Mouse (Mus musculus): ENCODE results near the gene Atp4a. TPM values are rescaled to one million over a fixed set of nuclear protein-coding genes. Genes with fewer than 3 reads are reported as not detected.

Atp4a gene
- total RNA-seq, 2 experiments from 2014 or later = 0.16 to 0.41 TPM

Other genes starting within 250 kb of the Atp4a start
- not detected for gene Prodh2, start 218.6 kb upstream of the Atp4a start, total RNA-seq (2021)
- 1 to 10 TPM in 1 of 2 experiments, under 1 TPM in 1; 0.98 to 2.4 TPM for gene Arhgap33, start 177.1 kb upstream of the Atp4a start, total RNA-seq (2021)
- gene Hspb6, start 160.0 kb upstream of the Atp4a start, total RNA-seq (2021) = 100 to 1,000 TPM; 455 to 476 TPM
- 1 to 10 TPM; 3.9 to 4.8 TPM for gene Proser3, start 159.9 kb upstream of the Atp4a start, total RNA-seq (2021)
- gene Lin37, start 152.4 kb upstream of the Atp4a start, total RNA-seq (2021) = 1 to 10 TPM; 8.4 to 9.1 TPM
- gene U2af1l4, start 148.9 kb upstream of the Atp4a start, total RNA-seq (2021) = 10 to 100 TPM; 49.6 to 50.1 TPM
- 1 to 10 TPM in 1 of 2 experiments, under 1 TPM in 1; 0.74 to 1.7 TPM for gene Gm49396, start 148.9 kb upstream of the Atp4a start, total RNA-seq (2021)
- 10 to 100 TPM; 83.4 to 92.7 TPM for gene Psenen, start 148.6 kb upstream of the Atp4a start, total RNA-seq (2021)
- under 1 TPM; 0.60 to 0.88 TPM for gene Igflr1, start 146.8 kb upstream of the Atp4a start, total RNA-seq (2021)
- gene Kmt2b, start 123.5 kb upstream of the Atp4a start, total RNA-seq (2021) = 10 to 100 TPM; 14.1 to 15.2 TPM
- gene Zbtb32, start 113.3 kb upstream of the Atp4a start, total RNA-seq (2021) = not detected
- under 1 TPM; 0.14 to 0.16 TPM for gene Upk1a, start 99.4 kb upstream of the Atp4a start, total RNA-seq (2021)
- gene Cox6b1, start 86.1 kb upstream of the Atp4a start, total RNA-seq (2021) = 1,000 to 10,000 TPM; 1,322 to 1,882 TPM
- gene Etv2, start 76.4 kb upstream of the Atp4a start, total RNA-seq (2021) = not detected
- 10 to 100 TPM; 35.4 to 37.3 TPM for gene Rbm42, start 61.9 kb upstream of the Atp4a start, total RNA-seq (2021)
- 1 to 10 TPM; 2.8 to 2.9 TPM for gene Haus5, start 47.2 kb upstream of the Atp4a start, total RNA-seq (2021)
- gene Pmis2, start 40.6 kb upstream of the Atp4a start, total RNA-seq (2021) = 1 to 10 TPM; 2.3 to 2.6 TPM
- gene 2200002J24Rik, start 13.3 kb upstream of the Atp4a start, total RNA-seq (2021) = not detected
- 100 to 1,000 TPM; 222 to 233 TPM for gene Tmem147, start 17.3 kb downstream of the Atp4a start, total RNA-seq (2021)
- gene Gapdhs, start 31.5 kb downstream of the Atp4a start, total RNA-seq (2021) = not detected
- gene Sbsn, start 39.3 kb downstream of the Atp4a start, total RNA-seq (2021) = 1 to 10 TPM; 3.7 to 4.1 TPM
- under 1 TPM in 1 of 2 experiments, not detected in 1; 0.57 TPM for gene Dmkn, start 51.5 kb downstream of the Atp4a start, total RNA-seq (2021)
- gene Krtdap, start 75.7 kb downstream of the Atp4a start, total RNA-seq (2021) = 1 to 10 TPM; 3.4 to 3.6 TPM
- under 1 TPM in 1 of 2 experiments, not detected in 1; 0.16 TPM for gene Ffar2, start 111.6 kb downstream of the Atp4a start, total RNA-seq (2021)
- not detected for gene Ffar3, start 144.0 kb downstream of the Atp4a start, total RNA-seq (2021)
- not detected for gene Ffar1, start 149.4 kb downstream of the Atp4a start, total RNA-seq (2021)
- gene Cd22, start 168.1 kb downstream of the Atp4a start, total RNA-seq (2021) = under 1 TPM in 1 of 2 experiments, not detected in 1; 0.29 TPM
- 1 to 10 TPM; 3.5 to 9.6 TPM for gene Mag, start 202.7 kb downstream of the Atp4a start, total RNA-seq (2021)
- not detected for gene Hamp2, start 212.5 kb downstream of the Atp4a start, total RNA-seq (2021)
- not detected for gene Hamp, start 231.8 kb downstream of the Atp4a start, total RNA-seq (2021)
- gene Usf2, start 244.6 kb downstream of the Atp4a start, total RNA-seq (2021) = 10 to 100 TPM; 68.9 to 70.5 TPM

Measured in gastrocnemius, postnatal 14 days (tissue).